Mouse (Mus musculus) limb, embryonic 12.5 days (tissue): Measurements from ENCODE around the gene Dnmt1. TPM values are rescaled to one million over a fixed set of nuclear protein-coding genes. Genes with fewer than 3 reads are reported as not detected.
A peak's percentile ranks its signal among the peaks of the same experiment; 100 is the strongest.

Experiments used
- ATAC-seq: fragments of 200-750 bp; cut with Nextera tagmentation; 2 replicates; pipeline ENCODE4 v1.8.0; 2017; ENCODE audit warnings: low read depth, moderate TSS enrichment; ENCODE audit not compliant: insufficient number of reproducible peaks, insufficient read depth, low FRiP score, low TSS enrichment
- H3K27ac ChIP-seq: fragments of 300-500 bp; sonication (generic); 2 replicates; pipeline ENCODE4 v1.5.1; 2016; ENCODE audit warnings: mild to moderate bottlenecking, moderate library complexity
- H3K27me3 ChIP-seq: fragments of 300-500 bp; sonication (generic); 2 replicates; pipeline ENCODE4 v1.6.1; 2016; ENCODE audit warnings: mild to moderate bottlenecking, moderate library complexity
- H3K36me3 ChIP-seq: fragments of 300-500 bp; sonication (generic); 2 replicates; pipeline ENCODE4 v1.6.1; 2016; ENCODE audit warnings: mild to moderate bottlenecking, moderate library complexity
- H3K4me1 ChIP-seq: fragments of 300-500 bp; sonication (generic); replicated peaks from 2 replicates; pipeline ENCODE4 v1.6.1; 2016
- H3K4me2 ChIP-seq: fragments of 300-500 bp; sonication (generic); 2 replicates; pipeline ENCODE4 v1.6.1; 2016; ENCODE audit warnings: mild to moderate bottlenecking, moderate library complexity
- H3K4me3 ChIP-seq: fragments of 300-500 bp; sonication (generic); replicated peaks from 2 replicates; pipeline ENCODE4 v1.5.1; 2016; ENCODE audit warnings: mild to moderate bottlenecking
- H3K9ac ChIP-seq: fragments of 300-500 bp; sonication (generic); replicated peaks from 2 replicates; pipeline ENCODE4 v1.6.1; 2016; ENCODE audit warnings: mild to moderate bottlenecking, moderate library complexity
- H3K9me3 ChIP-seq: fragments of 300-500 bp; sonication (generic); 2 replicates; pipeline ENCODE4 v1.6.1; 2016; ENCODE audit warnings: mild to moderate bottlenecking, moderate library complexity
- WGBS: fragments of 180-500 bp; shearing (Covaris S2); methylation state at CpG from one replicate; pipeline ENCODE4 v1.1.7; 2016; 5-methylcytosine and 5-hydroxymethylcytosine counted together
- polyA plus RNA-seq: library from polyadenylated mRNA; unstranded; fragments of >200 nt; fragmentation: Nextera tagmentation; extraction: Ambion mirVana; gene quantifications from 2 replicates; pipeline ENCODE4 v1.2.1, GENCODE M21; 2016

Dnmt1 gene
- polyA plus RNA-seq, 1 experiment from 2014 or later, result 135 TPM

GRCm38 (mm10) chr9:20916160-20916559 lies 43.5 kb downstream of the Dnmt1 start:
- H3K4me3 ChIP-seq, result no peak overlapping the region
- no peak for ATAC-seq
- H3K27me3 ChIP-seq, result no peaks in the 10 kb centered on the region
- H3K9ac ChIP-seq, result no peak overlapping the region
- H3K4me1 ChIP-seq, result no peaks in the 10 kb centered on the region
- WGBS, result 80% methylated on average over 4 of the region's 4 CpGs
- no peak overlapping the region for H3K27ac ChIP-seq
- no peak overlapping the region for H3K4me2 ChIP-seq
- H3K36me3 ChIP-seq, result peaks cover 99% of the 10 kb centered on the region
- H3K9me3 ChIP-seq, result no peaks in the 10 kb centered on the region

- 94% methylated on average over 9 of the region's 9 CpGs for WGBS
- Histone ChIP-seq H3K36me3 (peaks cover 99% of the 10 kb centered on the region), H3K27ac (no peak overlapping the region), H3K4me2 (no peak overlapping the region), H3K27me3 (no peaks in the 10 kb centered on the region), H3K4me1 (no peaks in the 10 kb centered on the region), H3K9me3 (no peaks in the 10 kb centered on the region), H3K9ac (no peak overlapping the region), H3K4me3 (no peak overlapping the region)
- ATAC-seq, result no peak
Measured at GRCm38 (mm10) chr9:20909948-20910347, 49.7 kb downstream of the Dnmt1 start.

DNA sequence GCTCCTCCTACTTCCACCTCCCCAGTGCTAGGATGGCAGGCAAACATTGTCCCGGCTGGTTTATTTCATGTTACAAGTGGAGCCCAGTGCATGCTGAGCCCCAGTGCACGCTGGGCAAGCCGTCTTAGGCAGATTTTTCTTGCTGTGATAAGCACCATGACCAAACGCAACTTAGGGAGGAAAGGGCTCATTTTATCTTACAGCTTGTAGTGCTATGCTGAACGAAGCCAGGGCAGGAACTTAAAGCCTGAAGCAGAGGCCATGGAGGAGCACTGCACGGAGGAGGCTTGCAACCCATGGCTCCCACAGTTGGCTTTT lies 57.6 kb downstream of the Dnmt1 start:
- ATAC-seq, result no peak

GRCm38 (mm10) chr9:20901466-20902173 lies 58.1 kb downstream of the Dnmt1 start:
- Histone ChIP-seq H3K4me3 (no peak overlapping the region), H3K27ac (no peak overlapping the region), H3K4me1 (peaks cover 11% of the 10 kb centered on the region), H3K4me2 (no peak overlapping the region), H3K9me3 (no peaks in the 10 kb centered on the region), H3K27me3 (no peaks in the 10 kb centered on the region), H3K36me3 (peaks cover 33% of the 10 kb centered on the region), H3K9ac (0 out of 2 replicates have a peak overlapping the region, but pooled peaks have one; percentile 8)
- 16% methylated on average over 13 of the region's 13 CpGs for WGBS
- no peak for ATAC-seq

More for the DNA sequence above, 57.6 kb downstream of the Dnmt1 start:
- H3K4me2 ChIP-seq, result no peak overlapping the region
- H3K27me3 ChIP-seq, result no peaks in the 10 kb centered on the region
- no peak overlapping the region for H3K4me3 ChIP-seq
- peaks cover 33% of the 10 kb centered on the region for H3K36me3 ChIP-seq
- no peak overlapping the region for H3K9ac ChIP-seq
- 38% methylated on average over 6 of the region's 6 CpGs for WGBS
- no peak overlapping the region for H3K27ac ChIP-seq
- H3K4me1 ChIP-seq, result peaks cover 8% of the 10 kb centered on the region
- H3K9me3 ChIP-seq, result no peaks in the 10 kb centered on the region

- H3K9me3 ChIP-seq, result no peaks in the 10 kb centered on the region
- no peaks in the 10 kb centered on the region for H3K27me3 ChIP-seq
- H3K27ac ChIP-seq, result peak within 1 kb of the TSS; percentile 67; the same call in 1 of the 2 replicates
- peak within 1 kb of the TSS; percentile 94 for H3K9ac ChIP-seq
- H3K4me1 ChIP-seq, result peaks cover 11% of the 10 kb centered on the region
- H3K4me3 ChIP-seq, result peak within 1 kb of the TSS; percentile 98
- peak; percentile 79 for ATAC-seq
- peak within 1 kb of the TSS; percentile 97 for H3K4me2 ChIP-seq
- H3K36me3 ChIP-seq, result peaks cover 38% of the 10 kb centered on the region
- 4% methylated on average over 34 of the region's 34 CpGs for WGBS
Measured at GRCm38 (mm10) chr9:20898511-20899073, 61.1 kb downstream of the Dnmt1 start, which contains the start of gene Eif3g. Gene Eif3g (minus strand): TSS chr9:20898623.

DNA sequence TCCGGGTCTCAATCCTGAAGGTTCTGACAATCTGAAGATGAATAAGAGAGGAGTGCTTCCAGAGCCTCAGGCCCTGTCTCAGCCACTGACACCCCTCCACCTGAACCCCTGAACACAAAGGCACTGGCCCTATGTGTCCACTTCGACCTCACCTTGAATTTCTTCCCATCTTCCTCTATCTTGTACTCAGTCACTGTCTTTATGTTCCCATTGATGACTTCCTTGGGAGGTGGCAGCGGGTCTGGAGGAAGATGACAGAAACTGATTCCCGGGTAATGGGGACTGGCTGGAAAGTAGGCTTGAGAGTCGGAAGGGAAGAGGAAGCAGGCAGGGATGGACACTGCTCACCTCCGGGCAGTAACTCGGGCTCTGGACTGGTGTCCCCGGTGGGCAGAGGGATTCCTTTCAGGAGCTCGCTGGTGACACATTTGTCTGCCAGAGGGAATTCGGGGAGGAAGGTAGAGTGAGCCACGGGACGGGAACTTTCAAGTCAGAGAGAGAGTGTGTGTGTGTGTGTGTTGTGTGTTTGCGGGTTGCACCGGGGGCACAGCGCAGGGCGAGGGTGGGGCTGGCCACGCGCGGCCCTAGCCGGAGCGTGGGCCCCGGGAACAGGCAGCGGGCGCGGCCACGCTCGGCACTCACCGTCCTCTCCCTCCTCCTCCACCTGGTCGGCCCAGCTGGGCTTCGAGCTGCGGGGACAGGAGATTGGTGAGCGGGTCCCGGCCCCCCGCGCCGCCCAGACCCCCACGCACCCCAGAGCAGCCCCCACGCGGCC lies 61.8 kb downstream of the Dnmt1 start:
- peaks cover 43% of the 10 kb centered on the region for H3K36me3 ChIP-seq
- 6% methylated on average over 24 of the region's 39 CpGs for WGBS
- peak; percentile 28 for ATAC-seq
- H3K9me3 ChIP-seq, result no peaks in the 10 kb centered on the region
- H3K9ac ChIP-seq, result peak overlapping the region; percentile 94
- H3K4me3 ChIP-seq, result peak overlapping the region; percentile 98
- peak overlapping the region; percentile 67; the same call in 1 of the 2 replicates for H3K27ac ChIP-seq
- H3K27me3 ChIP-seq, result no peaks in the 10 kb centered on the region
- peak overlapping the region; percentile 97 for H3K4me2 ChIP-seq
- peaks cover 11% of the 10 kb centered on the region for H3K4me1 ChIP-seq

- peaks cover 69% of the 10 kb centered on the region for H3K36me3 ChIP-seq
- no peaks in the 10 kb centered on the region for H3K9me3 ChIP-seq
- H3K4me2 ChIP-seq, result no peak overlapping the region
- peaks cover 11% of the 10 kb centered on the region for H3K4me1 ChIP-seq
- H3K4me3 ChIP-seq, result no peak overlapping the region
- ATAC-seq, result no peak
- WGBS, result 91% methylated on average over 9 of the region's 9 CpGs
- H3K9ac ChIP-seq, result no peak overlapping the region
- H3K27ac ChIP-seq, result no peak overlapping the region
- no peaks in the 10 kb centered on the region for H3K27me3 ChIP-seq
Measured at GRCm38 (mm10) chr9:20895382-20895781, 64.3 kb downstream of the Dnmt1 start.

DNA sequence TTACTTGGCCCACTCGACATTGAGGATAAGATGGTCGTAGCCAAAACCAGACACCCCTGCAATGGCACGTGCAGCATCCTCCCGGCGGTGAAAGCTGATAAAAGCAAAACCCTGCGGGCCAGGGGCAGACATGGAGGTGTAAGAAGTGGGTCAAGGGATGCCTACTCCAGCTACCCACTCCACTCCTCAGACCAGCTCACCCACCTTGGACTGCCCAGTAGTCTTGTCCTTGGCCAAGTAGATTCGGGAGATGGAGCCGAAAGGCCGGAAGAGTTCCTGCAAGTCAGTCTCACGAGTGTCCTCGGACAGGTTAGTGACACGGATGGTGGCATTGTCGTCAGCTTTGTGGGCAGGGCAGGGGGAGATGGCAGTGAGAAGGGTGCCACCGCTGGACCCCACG lies 65.1 kb downstream of the Dnmt1 start:
- H3K9ac ChIP-seq, result no peak overlapping the region
- H3K36me3 ChIP-seq, result peaks cover 76% of the 10 kb centered on the region
- H3K4me1 ChIP-seq, result peaks cover 11% of the 10 kb centered on the region
- 90% methylated on average over 15 of the region's 15 CpGs for WGBS
- no peak overlapping the region for H3K27ac ChIP-seq
- H3K27me3 ChIP-seq, result no peaks in the 10 kb centered on the region
- no peak overlapping the region for H3K4me2 ChIP-seq
- no peaks in the 10 kb centered on the region for H3K9me3 ChIP-seq
- H3K4me3 ChIP-seq, result no peak overlapping the region
- ATAC-seq, result no peak

DNA sequence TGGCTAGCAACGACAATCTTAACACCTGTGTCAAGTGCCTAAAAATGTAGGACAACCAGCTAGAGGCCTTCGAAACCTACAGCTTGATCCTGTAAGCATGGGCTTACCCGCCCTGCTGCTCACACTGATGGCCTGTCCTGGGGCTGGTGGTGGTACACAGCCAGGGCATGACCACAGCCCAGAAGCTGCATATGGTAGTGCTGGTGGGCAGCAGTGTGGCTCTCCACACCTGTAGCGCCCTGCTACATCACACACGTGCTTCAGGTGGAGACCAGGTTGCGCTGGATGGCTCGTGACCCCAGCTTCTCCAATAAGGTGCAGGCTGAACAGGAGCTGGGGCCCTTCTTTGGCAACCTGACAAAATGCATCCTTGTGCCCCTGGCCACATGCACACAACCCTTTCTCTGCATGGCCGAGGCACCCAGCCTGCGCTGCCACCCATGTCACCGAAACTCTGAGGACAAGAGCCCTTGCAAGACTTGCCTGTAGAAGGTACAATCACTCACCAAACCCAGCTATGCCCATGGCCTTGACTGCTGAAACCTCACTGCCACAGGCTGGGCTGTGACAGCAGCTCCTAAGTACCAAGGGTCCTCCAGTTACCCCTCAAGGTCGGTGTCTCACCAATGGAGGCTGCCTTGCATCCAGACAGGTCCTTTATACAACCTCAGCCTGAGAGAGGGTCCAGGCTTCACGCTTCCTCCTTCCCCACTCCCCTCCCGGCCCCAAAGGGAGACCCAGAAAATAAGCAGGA lies 65.9 kb downstream of the Dnmt1 start:
- Histone ChIP-seq H3K4me2 (no peak overlapping the region), H3K4me1 (peaks cover 17% of the 10 kb centered on the region), H3K4me3 (no peak overlapping the region), H3K36me3 (peaks cover 82% of the 10 kb centered on the region), H3K9me3 (no peaks in the 10 kb centered on the region), H3K27ac (no peak overlapping the region), H3K27me3 (no peaks in the 10 kb centered on the region), H3K9ac (no peak overlapping the region)
- 83% methylated on average over 13 of the region's 13 CpGs for WGBS
- ATAC-seq, result no peak

DNA sequence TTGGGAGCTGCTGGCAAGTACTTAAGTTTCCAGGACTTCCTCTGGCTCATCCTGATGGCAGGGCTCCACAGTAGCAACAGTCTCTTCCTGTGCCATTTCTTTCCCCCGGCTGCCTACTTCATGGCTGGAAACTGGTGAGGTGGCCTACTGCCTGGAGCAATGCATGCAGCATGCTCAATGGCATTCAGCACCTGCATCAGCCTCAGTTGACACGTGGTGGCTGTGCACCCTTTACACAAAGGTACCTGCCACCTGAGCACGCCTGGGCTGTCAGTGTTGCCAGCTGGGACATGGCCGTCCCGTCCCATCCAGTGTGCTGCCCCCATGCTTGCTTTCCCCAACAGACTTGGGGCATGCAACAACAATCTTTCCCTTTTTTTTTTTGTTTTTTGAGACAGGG lies 66.6 kb downstream of the Dnmt1 start:
- WGBS, result 63% methylated on average over 5 of the region's 5 CpGs
- H3K4me3 ChIP-seq, result no peak overlapping the region
- no peaks in the 10 kb centered on the region for H3K27me3 ChIP-seq
- H3K4me2 ChIP-seq, result no peak overlapping the region
- no peaks in the 10 kb centered on the region for H3K9me3 ChIP-seq
- no peak overlapping the region for H3K27ac ChIP-seq
- H3K9ac ChIP-seq, result no peak overlapping the region
- H3K4me1 ChIP-seq, result peaks cover 17% of the 10 kb centered on the region
- ATAC-seq, result no peak
- peaks cover 82% of the 10 kb centered on the region for H3K36me3 ChIP-seq
